Mouse (Mus musculus) testis, adult 2 months (tissue): ENCODE data around the gene Itgal.

Experiments
- CTCF ChIP-seq: fragments of 200-500 bp; IDR thresholded peaks from 2 replicates; pipeline ENCODE4 v1.5.1; 2012; ENCODE audit warnings: low read depth, mild to moderate bottlenecking, inconsistent platforms, low read length, moderate library complexity; ENCODE audit not compliant: control insufficient read depth, insufficient read depth, insufficient replicate concordance
- POLR2A ChIP-seq: fragments of 200-500 bp; IDR thresholded peaks from 2 replicates; pipeline ENCODE4 v1.6.1; 2012; ENCODE audit warnings: low read depth, mild to moderate bottlenecking, inconsistent platforms, low read length, moderate library complexity; ENCODE audit not compliant: control insufficient read depth

DNA sequence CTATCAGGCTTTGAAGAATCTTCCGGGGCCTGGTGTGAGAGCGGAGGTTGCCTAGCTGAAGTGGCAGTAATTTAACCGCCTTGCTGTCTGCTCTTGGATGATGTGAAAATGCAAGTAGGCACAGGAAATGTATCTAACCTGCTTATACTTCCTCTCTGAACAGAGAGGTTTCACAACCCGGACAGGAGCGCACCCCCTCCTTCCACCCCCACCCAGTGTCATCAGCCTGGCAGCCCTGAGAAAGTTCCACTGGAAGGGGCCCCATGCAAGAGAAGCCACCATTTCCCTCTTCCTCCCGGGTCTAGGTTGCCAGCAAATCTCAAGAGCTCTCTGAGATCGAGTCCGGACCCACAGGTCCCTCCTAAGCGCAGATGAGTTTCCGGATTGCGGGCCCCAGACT is at the start of gene Itgal:
- TF ChIP-seq CTCF (no peak), POLR2A (no peak)
